Mouse (Mus musculus) liver, embryonic 12.5 days (tissue): ENCODE measurements around the gene Knstrn. TPM values are rescaled to one million over a fixed set of nuclear protein-coding genes. Genes with fewer than 3 reads are reported as not detected.

Experiments used
- ATAC-seq: fragments of 200-750 bp; cut with Nextera tagmentation; 2 replicates; pipeline ENCODE4 v1.8.0; 2017; ENCODE audit warnings: moderate number of reproducible peaks, mild to moderate bottlenecking, moderate library complexity
- H3K27ac ChIP-seq: fragments of 300-500 bp; sonication (generic); 2 replicates; pipeline ENCODE4 v1.5.1; 2016; ENCODE audit warnings: mild to moderate bottlenecking
- H3K27me3 ChIP-seq: fragments of 300-500 bp; sonication (generic); replicated peaks from 2 replicates; pipeline ENCODE4 v1.6.1; 2016; ENCODE audit warnings: mild to moderate bottlenecking, moderate library complexity
- H3K36me3 ChIP-seq: fragments of 300-500 bp; sonication (generic); 2 replicates; pipeline ENCODE4 v1.6.1; 2016; ENCODE audit warnings: mild to moderate bottlenecking, moderate library complexity
- H3K4me1 ChIP-seq: fragments of 300-500 bp; sonication (generic); 2 replicates; pipeline ENCODE4 v1.6.1; 2016
- H3K4me2 ChIP-seq: fragments of 300-500 bp; sonication (generic); 2 replicates; pipeline ENCODE4 v1.6.1; 2016; ENCODE audit warnings: mild to moderate bottlenecking, moderate library complexity
- H3K4me3 ChIP-seq: fragments of 300-500 bp; sonication (generic); 2 replicates; pipeline ENCODE4 v1.5.1; 2016; ENCODE audit warnings: mild to moderate bottlenecking, moderate library complexity
- H3K9ac ChIP-seq: fragments of 300-500 bp; sonication (generic); 2 replicates; pipeline ENCODE4 v1.6.1; 2016; ENCODE audit warnings: mild to moderate bottlenecking, moderate library complexity
- H3K9me3 ChIP-seq: fragments of 300-500 bp; sonication (generic); replicated peaks from 2 replicates; pipeline ENCODE4 v1.6.1; 2016; ENCODE audit warnings: mild to moderate bottlenecking, moderate library complexity
- WGBS: fragments of 180-500 bp; shearing (Covaris S2); methylation state at CpG from one replicate; pipeline ENCODE4 v1.1.7; 2016; ENCODE audit not compliant: insufficient replicate concordance; 5-methylcytosine and 5-hydroxymethylcytosine counted together
- polyA plus RNA-seq: library from polyadenylated mRNA; unstranded; fragments of >200 nt; fragmentation: Nextera tagmentation; extraction: Ambion mirVana; gene quantifications from 2 replicates; pipeline ENCODE4 v1.2.1, GENCODE M21; 2016

The Knstrn gene
- polyA plus RNA-seq, 1 experiment from 2014 or later, result 92.8 TPM

- no peak overlapping the region for H3K9ac ChIP-seq
- no peak overlapping the region for H3K27ac ChIP-seq
- H3K36me3 ChIP-seq, result peaks cover 55% of the 10 kb centered on the region
- no peak overlapping the region for H3K4me3 ChIP-seq
- no peak for ATAC-seq
- H3K4me1 ChIP-seq, result no peaks in the 10 kb centered on the region
- H3K9me3 ChIP-seq, result no peaks in the 10 kb centered on the region
- no peak overlapping the region for H3K4me2 ChIP-seq
- H3K27me3 ChIP-seq, result no peaks in the 10 kb centered on the region
- 76% methylated on average over 6 of the region's 6 CpGs for WGBS
Measured at GRCm38 (mm10) chr2:118873890-118874430, 60.2 kb downstream of the Knstrn start.

DNA sequence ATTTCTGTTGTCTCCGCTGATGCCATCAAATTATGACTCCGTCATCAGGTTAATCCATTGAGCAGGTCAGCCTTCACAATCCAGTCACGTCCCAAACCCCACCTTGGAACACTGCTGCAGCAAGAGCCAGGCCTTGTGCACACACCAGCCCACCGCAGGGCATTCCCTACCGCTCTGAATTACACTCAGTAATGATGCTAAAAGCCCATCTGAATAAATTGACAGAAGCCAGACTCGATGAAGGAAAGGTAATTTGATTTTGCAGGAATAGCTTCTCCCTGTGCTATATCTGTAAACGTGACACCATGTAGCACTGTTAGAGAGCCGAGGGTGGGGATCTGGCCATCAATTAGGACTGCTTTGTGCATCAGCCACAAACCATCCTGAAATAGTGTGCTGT is 61.5 kb downstream of the Knstrn start:
- Histone ChIP-seq H3K27ac (no peak overlapping the region), H3K9me3 (no peaks in the 10 kb centered on the region), H3K4me2 (no peak overlapping the region), H3K9ac (no peak overlapping the region), H3K27me3 (no peaks in the 10 kb centered on the region), H3K4me1 (no peaks in the 10 kb centered on the region), H3K4me3 (no peak overlapping the region), H3K36me3 (peaks cover 48% of the 10 kb centered on the region)
- 81% methylated on average over 8 of the region's 8 CpGs for WGBS
- no peak for ATAC-seq

- Histone ChIP-seq H3K9ac (no peak overlapping the region), H3K4me1 (no peaks in the 10 kb centered on the region), H3K27ac (no peak overlapping the region), H3K4me3 (no peak overlapping the region), H3K36me3 (peaks cover 37% of the 10 kb centered on the region), H3K4me2 (no peak overlapping the region), H3K9me3 (no peaks in the 10 kb centered on the region), H3K27me3 (no peaks in the 10 kb centered on the region)
- 82% methylated on average over 9 of the region's 9 CpGs for WGBS
- no peak for ATAC-seq
Measured at GRCm38 (mm10) chr2:118876453-118876852, 62.6 kb downstream of the Knstrn start.

DNA sequence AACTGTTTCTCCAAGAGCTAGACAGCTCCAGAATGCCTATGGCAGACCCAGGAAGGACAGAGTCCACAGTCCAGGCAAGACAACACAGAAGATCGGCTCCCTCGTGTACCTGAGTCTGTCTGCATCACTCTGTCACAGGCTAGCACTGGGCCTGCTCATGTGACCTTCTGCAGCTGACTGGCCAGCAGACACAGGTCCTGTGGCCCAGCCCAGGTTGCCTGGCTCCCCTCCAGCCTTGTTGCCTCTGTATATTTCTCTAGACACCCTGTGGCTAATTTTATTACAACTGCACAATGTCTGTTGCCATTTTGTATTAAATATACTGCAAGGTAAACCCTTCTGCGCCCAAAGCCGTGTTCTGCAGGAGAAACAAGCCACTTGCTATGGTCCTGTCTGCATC is 67.2 kb downstream of the Knstrn start:
- no peak overlapping the region for H3K27ac ChIP-seq
- H3K9me3 ChIP-seq, result no peaks in the 10 kb centered on the region
- H3K9ac ChIP-seq, result no peak overlapping the region
- peaks cover 21% of the 10 kb centered on the region for H3K27me3 ChIP-seq
- H3K36me3 ChIP-seq, result peaks cover 19% of the 10 kb centered on the region
- H3K4me3 ChIP-seq, result no peak overlapping the region
- H3K4me1 ChIP-seq, result peaks cover 18% of the 10 kb centered on the region
- ATAC-seq, result no peak
- 81% methylated on average over 4 of the region's 4 CpGs for WGBS
- H3K4me2 ChIP-seq, result no peak overlapping the region

GRCm38 (mm10) chr2:118881956-118882355 is 68.2 kb downstream of the Knstrn start:
- 75% methylated on average over 5 of the region's 5 CpGs for WGBS
- ATAC-seq, result no peak
- H3K36me3 ChIP-seq, result peaks cover 11% of the 10 kb centered on the region
- no peak overlapping the region for H3K9ac ChIP-seq
- H3K4me3 ChIP-seq, result no peak overlapping the region
- H3K9me3 ChIP-seq, result no peaks in the 10 kb centered on the region
- no peak overlapping the region for H3K4me2 ChIP-seq
- H3K4me1 ChIP-seq, result peaks cover 27% of the 10 kb centered on the region
- peaks cover 23% of the 10 kb centered on the region for H3K27me3 ChIP-seq
- no peak overlapping the region for H3K27ac ChIP-seq

DNA sequence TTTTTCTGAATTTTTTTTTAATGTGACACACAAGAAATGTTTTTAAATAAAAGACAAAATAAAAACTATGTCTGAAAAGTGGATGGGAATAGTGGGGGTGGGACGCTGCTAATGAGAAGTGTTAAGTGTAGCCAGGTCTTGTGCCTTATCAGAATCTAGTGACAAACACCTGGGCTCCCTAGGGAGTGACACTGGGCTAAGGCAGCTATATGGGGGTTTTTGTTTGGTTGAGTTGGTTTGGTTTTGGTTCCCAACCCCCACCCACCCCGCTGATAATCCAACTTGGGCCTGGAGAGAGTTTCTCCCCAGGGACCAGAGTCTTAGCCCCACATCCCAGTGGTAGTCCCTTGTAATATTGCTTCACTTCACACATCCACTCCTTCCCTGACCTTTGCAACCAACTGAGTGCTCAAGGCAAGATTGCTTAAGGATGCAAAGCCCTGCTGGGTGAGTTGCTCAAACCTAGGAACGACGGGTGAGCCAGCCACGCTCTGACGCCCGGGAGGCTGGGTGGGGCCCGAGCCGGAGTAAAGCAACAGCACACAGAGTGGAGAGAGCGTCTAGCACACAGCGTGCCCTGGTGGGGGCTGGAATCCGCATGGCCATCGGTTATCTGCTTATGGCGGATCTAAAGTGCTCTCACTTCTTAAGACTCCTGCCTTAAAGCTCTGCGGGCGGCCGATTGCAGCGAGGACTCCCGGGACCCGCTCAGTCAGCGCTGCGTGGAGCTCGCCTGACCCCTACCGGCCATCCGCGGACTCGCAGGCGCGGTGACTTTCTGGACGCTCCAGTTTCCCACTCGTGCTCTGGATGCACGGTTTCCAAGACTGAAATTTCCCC is 69.3 kb downstream of the Knstrn start:
- ATAC-seq, result peak; percentile 40

DNA sequence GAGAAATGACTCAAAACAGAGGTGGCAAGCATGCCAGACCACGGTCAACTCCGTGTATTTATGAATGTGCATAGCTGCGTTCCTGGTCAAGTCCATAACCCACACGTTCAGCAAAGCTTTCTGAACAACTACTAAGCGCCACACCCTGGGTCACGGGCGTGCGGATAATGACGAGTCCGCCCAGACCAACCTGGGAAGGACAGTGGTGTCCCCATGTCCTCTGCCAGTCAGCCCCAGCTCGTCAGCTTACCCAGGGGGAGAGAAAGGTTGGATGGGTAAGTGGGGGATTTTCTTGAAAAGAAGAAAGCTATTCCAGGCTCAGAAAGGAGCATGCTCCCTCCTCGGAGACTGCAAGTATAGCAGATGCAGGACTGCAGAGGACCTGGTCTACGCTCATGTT is 73.6 kb downstream of the Knstrn start:
- Histone ChIP-seq H3K36me3 (no peaks in the 10 kb centered on the region), H3K4me2 (peak overlapping the region; percentile 78), H3K27ac (peak overlapping the region; percentile 90), H3K9me3 (no peaks in the 10 kb centered on the region), H3K27me3 (peaks cover 46% of the 10 kb centered on the region), H3K4me3 (peak overlapping the region; percentile 45), H3K9ac (peak overlapping the region; percentile 52), H3K4me1 (peaks cover 52% of the 10 kb centered on the region)
- ATAC-seq, result peak; percentile 68
- WGBS, result 36% methylated on average over 13 of the region's 13 CpGs

More for the DNA sequence above, 69.3 kb downstream of the Knstrn start:
- H3K36me3 ChIP-seq, result peaks cover under 1% of the 10 kb centered on the region; the same call in 1 of the 2 replicates
- peak overlapping the region; percentile 78 for H3K27ac ChIP-seq
- H3K4me2 ChIP-seq, result peak overlapping the region; percentile 83
- H3K9ac ChIP-seq, result peak overlapping the region; percentile 65
- H3K27me3 ChIP-seq, result peaks cover 23% of the 10 kb centered on the region
- H3K9me3 ChIP-seq, result no peaks in the 10 kb centered on the region
- peaks cover 38% of the 10 kb centered on the region for H3K4me1 ChIP-seq
- H3K4me3 ChIP-seq, result peak overlapping the region; percentile 55
- 2% methylated on average over 32 of the region's 32 CpGs for WGBS

GRCm38 (mm10) chr2:118887845-118888548 is 74.2 kb downstream of the Knstrn start:
- Histone ChIP-seq H3K4me2 (peak overlapping the region; percentile 78), H3K4me3 (peak overlapping the region; percentile 45), H3K36me3 (no peaks in the 10 kb centered on the region), H3K27ac (peak overlapping the region; percentile 90), H3K4me1 (peaks cover 47% of the 10 kb centered on the region), H3K9me3 (no peaks in the 10 kb centered on the region), H3K9ac (peak overlapping the region; percentile 52), H3K27me3 (peaks cover 52% of the 10 kb centered on the region)
- peak; percentile 92 for ATAC-seq
- 9% methylated on average over 14 of the region's 14 CpGs for WGBS

- Histone ChIP-seq H3K4me2 (no peak overlapping the region), H3K27me3 (peaks cover 61% of the 10 kb centered on the region), H3K9ac (no peak overlapping the region), H3K36me3 (no peaks in the 10 kb centered on the region), H3K4me3 (no peak overlapping the region), H3K27ac (no peak overlapping the region), H3K9me3 (no peaks in the 10 kb centered on the region), H3K4me1 (peaks cover 42% of the 10 kb centered on the region)
- 77% methylated on average over 4 of the region's 4 CpGs for WGBS
- ATAC-seq, result no peak
Measured at GRCm38 (mm10) chr2:118891173-118891572, 77.4 kb downstream of the Knstrn start.

DNA sequence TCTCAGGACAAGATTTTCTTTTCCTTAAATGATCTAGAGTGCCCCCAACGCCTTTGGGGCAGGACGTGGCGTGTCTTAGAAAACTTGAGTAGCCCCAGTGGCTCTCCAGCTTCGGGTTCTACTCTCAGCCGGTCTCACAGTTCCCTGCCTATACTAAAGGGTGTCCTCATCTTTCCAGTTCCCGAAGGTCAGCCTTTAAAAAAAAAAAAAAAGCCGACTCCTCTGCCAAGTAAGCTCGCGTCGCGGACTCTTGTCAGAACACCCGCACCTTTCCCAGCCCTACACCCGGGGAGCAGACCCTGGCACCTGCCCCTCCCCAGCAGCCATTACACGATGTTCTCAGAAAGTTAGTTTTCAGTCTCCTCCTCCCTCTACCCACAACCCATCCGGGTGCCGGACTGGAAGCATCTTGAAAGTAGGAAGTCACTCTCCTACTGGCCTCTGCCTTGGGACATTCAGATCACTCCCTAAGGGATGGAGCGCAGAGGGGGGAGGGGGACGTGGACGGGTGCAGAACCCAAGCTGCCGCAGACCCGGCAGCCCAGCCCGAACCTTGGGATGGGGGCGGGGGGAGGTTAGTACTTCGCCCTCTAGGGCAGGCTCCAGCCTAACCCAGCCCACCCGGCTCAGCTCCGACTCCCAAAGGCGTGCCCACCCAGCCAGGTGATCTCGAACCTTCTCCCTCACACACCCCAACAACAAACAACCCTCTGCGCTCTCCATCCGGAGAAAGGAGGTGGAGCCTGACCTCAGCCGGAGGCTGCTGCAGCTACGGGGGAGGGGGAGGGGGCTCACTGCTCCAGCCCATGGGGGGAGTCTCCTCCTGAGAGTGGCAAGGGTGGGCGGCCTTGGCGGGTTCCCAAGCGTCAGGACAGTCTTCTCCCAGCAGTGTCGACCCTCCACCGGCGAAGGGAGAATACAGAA is 82.4 kb downstream of the Knstrn start:
- peak overlapping the region; percentile 51 for H3K4me3 ChIP-seq
- 2% methylated on average over 38 of the region's 38 CpGs for WGBS
- no peaks in the 10 kb centered on the region for H3K36me3 ChIP-seq
- H3K9me3 ChIP-seq, result no peaks in the 10 kb centered on the region
- H3K4me2 ChIP-seq, result peak overlapping the region; percentile 73
- no peak for ATAC-seq
- peaks cover 46% of the 10 kb centered on the region for H3K4me1 ChIP-seq
- peak overlapping the region; percentile 42 for H3K9ac ChIP-seq
- no peak overlapping the region for H3K27ac ChIP-seq
- H3K27me3 ChIP-seq, result peaks cover 94% of the 10 kb centered on the region

DNA sequence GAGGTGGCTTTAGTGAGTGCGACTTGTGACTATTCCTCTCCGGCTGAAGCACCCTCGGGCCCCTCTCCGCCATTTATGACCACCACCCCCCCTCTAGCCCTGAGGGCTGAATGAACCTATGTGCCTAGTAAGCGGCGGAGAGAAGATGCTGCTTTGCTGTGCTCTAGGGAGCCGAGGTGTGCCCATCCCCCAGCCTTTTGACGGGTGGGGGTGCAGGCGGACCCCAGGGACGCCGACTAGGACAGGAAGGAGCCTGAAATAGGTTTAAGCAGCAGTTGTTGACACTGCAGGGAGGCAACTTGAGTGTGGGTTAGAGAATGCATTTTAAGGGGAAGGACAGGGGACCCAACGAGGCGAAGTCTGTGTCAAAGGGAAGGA is 83.1 kb downstream of the Knstrn start:
- Histone ChIP-seq H3K9ac (peak overlapping the region; percentile 42), H3K27ac (no peak overlapping the region), H3K4me2 (peak overlapping the region; percentile 73), H3K4me1 (peaks cover 46% of the 10 kb centered on the region), H3K9me3 (no peaks in the 10 kb centered on the region), H3K27me3 (peaks cover 91% of the 10 kb centered on the region), H3K4me3 (peak overlapping the region; percentile 51), H3K36me3 (no peaks in the 10 kb centered on the region)
- 3% methylated on average over 13 of the region's 13 CpGs for WGBS
- ATAC-seq, result no peak
